Mouse (Mus musculus) lung, postnatal 4 days (tissue): Measurements from ENCODE around the gene Cdpf1.

Experiments
- DNase-seq, 2 experiments: peaks; one replicate each; pipeline ENCODE4 v3.0.0; 2021

Cdpf1 gene

GRCm38 (mm10) chr15:85762761-85763160, 48.7 kb downstream of the Cdpf1 start:
- no peak for DNase-seq

GRCm38 (mm10) chr15:85757768-85758167, 53.7 kb downstream of the Cdpf1 start:
- no peak for DNase-seq
